Mouse (Mus musculus) megakaryocyte, embryonic 14.5 days (primary cell): ENCODE data around the gene Dbn1.

Experiments used
- FLI1 ChIP-seq: IDR thresholded peaks from 2 replicates; pipeline ENCODE4 v1.6.1; 2012; ENCODE audit warnings: low read length, inconsistent platforms, mixed read lengths
- GATA1 ChIP-seq: IDR thresholded peaks from 3 replicates; pipeline ENCODE4 v1.6.1; 2012; ENCODE audit warnings: mixed read lengths, low read length, inconsistent platforms, borderline replicate concordance

DNA sequence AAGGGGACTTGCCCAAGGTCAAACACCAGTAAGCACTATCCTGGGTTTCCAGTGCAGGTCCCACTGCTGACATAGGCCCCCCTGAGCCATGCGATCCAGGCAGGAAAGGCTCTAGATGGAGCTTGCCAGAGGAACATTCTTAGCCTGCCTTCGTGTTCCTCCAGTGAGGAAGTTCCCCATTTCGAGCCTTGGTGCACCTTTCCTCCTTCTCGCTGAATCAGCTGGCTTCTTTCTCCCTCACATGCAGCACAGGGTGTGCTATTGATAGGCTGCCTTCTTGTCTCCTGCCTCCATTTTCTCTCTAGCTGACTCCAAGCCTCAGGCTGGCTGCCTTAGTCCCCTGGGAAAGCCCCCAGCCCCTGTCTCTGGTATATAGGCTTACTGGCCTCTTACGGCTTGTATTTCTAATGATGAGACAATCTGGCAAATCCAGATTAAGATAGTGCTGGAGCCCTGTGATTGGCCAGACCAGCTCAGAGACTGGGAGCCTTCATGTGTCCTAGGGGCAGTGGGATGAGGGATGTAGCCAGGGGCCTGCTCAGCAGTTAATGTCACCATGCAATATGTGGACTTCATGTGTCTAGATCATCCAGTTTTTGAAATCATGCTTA is 22.0 kb downstream of the Dbn1 start:
- TF ChIP-seq GATA1 (no peak), FLI1 (no peak)
